Mouse (Mus musculus) kidney, embryonic 15.5 days (tissue): ENCODE results near the gene Ly75. TPM values are rescaled to one million over a fixed set of nuclear protein-coding genes. Genes with fewer than 3 reads are reported as not detected.

Source experiments
- ATAC-seq: fragments of 200-750 bp; cut with Nextera tagmentation; replicated peaks from 2 replicates; pipeline ENCODE4 v1.8.0; 2017; ENCODE audit warnings: moderate TSS enrichment; ENCODE audit not compliant: low FRiP score
- H3K27ac ChIP-seq: fragments of 300-500 bp; sonication (generic); 2 replicates; pipeline ENCODE4 v1.5.1; 2015; ENCODE audit warnings: mild to moderate bottlenecking, inconsistent platforms
- H3K27me3 ChIP-seq: fragments of 300-500 bp; sonication (generic); 2 replicates; pipeline ENCODE4 v1.6.1; 2015; ENCODE audit warnings: inconsistent platforms
- H3K36me3 ChIP-seq: fragments of 300-500 bp; sonication (generic); 2 replicates; pipeline ENCODE4 v1.6.1; 2015; ENCODE audit warnings: inconsistent platforms
- H3K4me1 ChIP-seq: fragments of 300-500 bp; sonication (generic); 2 replicates; pipeline ENCODE4 v1.6.1; 2015; ENCODE audit warnings: inconsistent platforms
- H3K4me2 ChIP-seq: fragments of 300-500 bp; sonication (generic); 2 replicates; pipeline ENCODE4 v1.6.1; 2015; ENCODE audit warnings: moderate library complexity, mild to moderate bottlenecking, inconsistent platforms
- H3K4me3 ChIP-seq: fragments of 300-500 bp; sonication (generic); replicated peaks from 2 replicates; pipeline ENCODE4 v1.5.1; 2015; ENCODE audit warnings: mild to moderate bottlenecking, inconsistent platforms
- H3K9ac ChIP-seq: fragments of 300-500 bp; sonication (generic); 2 replicates; pipeline ENCODE4 v1.6.1; 2015; ENCODE audit warnings: mild to moderate bottlenecking, inconsistent platforms
- H3K9me3 ChIP-seq: fragments of 300-500 bp; sonication (generic); replicated peaks from 2 replicates; pipeline ENCODE4 v1.6.1; 2016; ENCODE audit warnings: inconsistent platforms
- WGBS: fragments of 180-500 bp; shearing (Covaris S2); methylation state at CpG from one replicate; pipeline ENCODE4 v1.1.7; 2015; ENCODE audit warnings: mixed read lengths; 5-methylcytosine and 5-hydroxymethylcytosine counted together
- polyA plus RNA-seq: library from polyadenylated mRNA; unstranded; fragments of >200 nt; fragmentation: Nextera tagmentation; extraction: Ambion mirVana; gene quantifications from 2 replicates; pipeline ENCODE4 v1.2.1, GENCODE M21; 2015

Ly75 gene
- polyA plus RNA-seq, 1 experiment from 2014 or later = 3.5 TPM

DNA sequence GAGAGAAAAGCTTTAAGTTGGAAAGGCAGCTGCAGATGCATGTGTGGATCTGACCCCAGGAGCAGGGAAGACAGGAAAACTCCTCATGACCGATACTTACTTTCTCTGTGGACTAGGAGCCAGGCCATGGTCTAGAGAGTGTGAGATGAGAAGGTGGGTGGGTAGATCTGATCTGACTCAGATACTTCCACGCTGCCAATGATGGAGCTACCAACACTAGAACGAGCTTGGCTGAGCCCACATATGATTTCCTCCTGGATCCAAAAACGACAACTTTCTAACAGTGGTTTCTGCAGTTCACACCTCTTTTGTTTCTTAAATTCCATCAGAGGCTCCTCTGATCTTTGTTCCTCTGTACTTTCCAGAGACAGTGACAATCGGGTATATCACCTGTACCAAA lies 18.6 kb upstream of the Ly75 start:
- Histone ChIP-seq H3K36me3 (no peaks in the 10 kb centered on the region), H3K27me3 (no peaks in the 10 kb centered on the region), H3K27ac (no peak overlapping the region), H3K4me1 (no peaks in the 10 kb centered on the region), H3K9ac (no peak overlapping the region), H3K4me2 (no peak overlapping the region), H3K4me3 (no peak overlapping the region), H3K9me3 (peaks cover 5% of the 10 kb centered on the region; the same call in 1 of the 2 replicates)
- ATAC-seq = no peak
- 73% methylated on average over 5 of the region's 5 CpGs for WGBS

GRCm38 (mm10) chr2:60393786-60394185 lies 10.7 kb upstream of the Ly75 start:
- no peak overlapping the region for H3K4me3 ChIP-seq
- ATAC-seq = no peak
- no peaks in the 10 kb centered on the region for H3K36me3 ChIP-seq
- peaks cover under 1% of the 10 kb centered on the region; the same call in 1 of the 2 replicates for H3K9me3 ChIP-seq
- H3K4me1 ChIP-seq = no peaks in the 10 kb centered on the region
- no peak overlapping the region for H3K4me2 ChIP-seq
- no peak overlapping the region for H3K9ac ChIP-seq
- no peaks in the 10 kb centered on the region for H3K27me3 ChIP-seq
- no peak overlapping the region for H3K27ac ChIP-seq
- 62% methylated on average over 6 of the region's 6 CpGs for whole genome bisulfite sequencing

DNA sequence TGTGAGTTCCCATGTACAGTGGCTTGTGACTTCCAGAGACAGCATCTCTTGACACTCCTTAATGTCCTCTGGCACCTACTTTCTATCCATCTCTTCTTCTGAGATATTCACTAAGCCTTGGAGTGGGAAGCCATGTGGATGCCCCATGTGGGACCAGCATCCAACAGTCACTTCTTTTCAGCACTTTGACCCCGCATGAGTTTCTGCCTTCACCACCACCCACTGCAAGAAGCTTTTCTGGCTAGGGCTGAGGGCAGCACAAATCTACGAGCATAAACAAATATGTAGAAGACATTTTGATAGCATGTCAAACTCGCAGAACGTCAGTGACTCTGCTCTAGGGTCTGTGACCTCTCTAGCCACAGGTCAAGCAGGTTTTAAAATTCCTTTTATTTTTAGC lies 9.2 kb upstream of the Ly75 start:
- Histone ChIP-seq H3K9ac (no peak overlapping the region), H3K4me1 (no peaks in the 10 kb centered on the region)
- WGBS = 65% methylated on average over 4 of the region's 4 CpGs

GRCm38 (mm10) chr2:60387363-60387762 lies 4.3 kb upstream of the Ly75 start:
- Histone ChIP-seq H3K9me3 (no peaks in the 10 kb centered on the region), H3K4me2 (no peak overlapping the region), H3K9ac (no peak overlapping the region), H3K4me3 (no peak overlapping the region), H3K4me1 (peaks cover 12% of the 10 kb centered on the region), H3K27me3 (peaks cover 3% of the 10 kb centered on the region; the same call in 1 of the 2 replicates), H3K36me3 (no peaks in the 10 kb centered on the region), H3K27ac (no peak overlapping the region)
- ATAC-seq = no peak
- WGBS = 69% methylated on average over 3 of the region's 3 CpGs

More for the DNA sequence above, 9.2 kb upstream of the Ly75 start:
- Histone ChIP-seq H3K4me2 (no peak overlapping the region), H3K27ac (no peak overlapping the region), H3K9me3 (no peaks in the 10 kb centered on the region), H3K4me3 (no peak overlapping the region), H3K27me3 (no peaks in the 10 kb centered on the region), H3K36me3 (no peaks in the 10 kb centered on the region)
- ATAC-seq = no peak

DNA sequence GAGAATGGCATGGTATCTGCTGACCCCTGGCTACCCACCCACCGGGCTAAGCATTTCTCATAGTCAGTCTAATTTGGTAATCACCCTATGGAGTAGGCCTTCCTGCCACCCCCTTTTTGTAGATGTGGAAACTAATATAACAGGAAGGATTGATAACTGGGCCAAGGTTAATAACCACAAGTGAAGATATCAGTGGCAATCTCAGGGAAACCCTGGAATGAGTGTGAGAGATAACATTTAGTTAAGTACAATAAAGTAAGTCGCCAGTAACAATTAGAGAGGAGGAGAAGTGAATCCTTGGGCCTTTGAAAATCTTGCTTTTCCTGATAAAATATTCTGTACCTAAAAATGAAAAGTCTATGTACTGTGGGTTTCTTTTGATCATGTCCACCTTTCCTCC lies 3.7 kb upstream of the Ly75 start:
- Histone ChIP-seq H3K27me3 (peaks cover 6% of the 10 kb centered on the region; the same call in 1 of the 2 replicates), H3K4me3 (no peak overlapping the region), H3K9ac (no peak overlapping the region), H3K4me2 (no peak overlapping the region), H3K27ac (no peak overlapping the region), H3K9me3 (no peaks in the 10 kb centered on the region), H3K4me1 (peaks cover 14% of the 10 kb centered on the region), H3K36me3 (no peaks in the 10 kb centered on the region)
- WGBS = 81% methylated on average over 2 of the region's 2 CpGs
- no peak for ATAC-seq

DNA sequence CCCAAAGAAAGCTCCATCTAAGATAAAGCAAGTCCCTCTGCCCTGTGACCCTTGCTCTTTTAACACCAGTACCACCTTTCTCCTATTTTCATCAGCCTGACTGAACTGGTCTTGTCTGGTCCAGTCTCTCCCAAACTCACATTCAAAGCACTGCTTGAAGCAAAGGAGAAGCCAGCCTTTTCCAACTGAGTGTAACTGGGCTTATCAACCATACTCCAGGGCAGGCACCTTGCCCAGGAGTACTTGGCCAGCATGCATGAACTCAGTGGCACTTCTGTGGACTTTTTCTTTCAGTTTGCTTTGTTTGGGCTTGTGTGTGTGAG lies 1.6 kb upstream of the Ly75 start:
- no peak overlapping the region for H3K27ac ChIP-seq
- no peak overlapping the region for H3K4me2 ChIP-seq
- H3K9me3 ChIP-seq = no peaks in the 10 kb centered on the region
- no peaks in the 10 kb centered on the region for H3K36me3 ChIP-seq
- ATAC-seq = no peak
- H3K9ac ChIP-seq = no peak overlapping the region
- H3K4me3 ChIP-seq = no peak overlapping the region
- peaks cover 14% of the 10 kb centered on the region for H3K4me1 ChIP-seq
- H3K27me3 ChIP-seq = peaks cover 6% of the 10 kb centered on the region; the same call in 1 of the 2 replicates

GRCm38 (mm10) chr2:60384083-60384762 lies 1.1 kb upstream of the Ly75 start:
- H3K36me3 ChIP-seq = no peaks in the 10 kb centered on the region
- H3K4me1 ChIP-seq = peaks cover 14% of the 10 kb centered on the region
- no peak overlapping the region for H3K4me3 ChIP-seq
- ATAC-seq = no peak
- H3K27ac ChIP-seq = no peak overlapping the region
- H3K9me3 ChIP-seq = no peaks in the 10 kb centered on the region
- H3K27me3 ChIP-seq = peaks cover 6% of the 10 kb centered on the region; the same call in 1 of the 2 replicates
- 46% methylated on average over 7 of the region's 7 CpGs for WGBS
- no peak overlapping the region for H3K9ac ChIP-seq
- H3K4me2 ChIP-seq = no peak overlapping the region

GRCm38 (mm10) chr2:60382346-60382745 lies 757 bp downstream of the Ly75 start:
- peak overlapping the region; percentile 50; the same call in 1 of the 2 replicates for H3K9ac ChIP-seq
- peak overlapping the region; percentile 58 for H3K4me3 ChIP-seq
- H3K9me3 ChIP-seq = no peaks in the 10 kb centered on the region
- 74% methylated on average over 3 of the region's 3 CpGs for WGBS
- ATAC-seq = no peak
- peaks cover 6% of the 10 kb centered on the region; the same call in 1 of the 2 replicates for H3K27me3 ChIP-seq
- H3K36me3 ChIP-seq = no peaks in the 10 kb centered on the region
- H3K4me1 ChIP-seq = peaks cover 14% of the 10 kb centered on the region
- peak overlapping the region; percentile 88 for H3K4me2 ChIP-seq
- H3K27ac ChIP-seq = no peak overlapping the region

GRCm38 (mm10) chr2:60377260-60377659 lies 5.8 kb downstream of the Ly75 start:
- Histone ChIP-seq H3K36me3 (no peaks in the 10 kb centered on the region), H3K27me3 (peaks cover 3% of the 10 kb centered on the region; the same call in 1 of the 2 replicates), H3K27ac (no peak overlapping the region), H3K4me1 (peaks cover under 1% of the 10 kb centered on the region), H3K4me2 (no peak overlapping the region), H3K9me3 (no peaks in the 10 kb centered on the region), H3K4me3 (no peak overlapping the region), H3K9ac (no peak overlapping the region)
- 80% methylated on average over 5 of the region's 5 CpGs for WGBS
- ATAC-seq = no peak

GRCm38 (mm10) chr2:60375608-60376107 lies 7.4 kb downstream of the Ly75 start:
- Histone ChIP-seq H3K36me3 (no peaks in the 10 kb centered on the region), H3K9me3 (no peaks in the 10 kb centered on the region), H3K4me2 (no peak overlapping the region), H3K4me3 (no peak overlapping the region), H3K27me3 (no peaks in the 10 kb centered on the region), H3K9ac (no peak overlapping the region), H3K4me1 (no peaks in the 10 kb centered on the region), H3K27ac (no peak overlapping the region)
- 93% methylated on average over 15 of the region's 15 CpGs for WGBS
- ATAC-seq = no peak

- Histone ChIP-seq H3K4me2 (no peak overlapping the region), H3K9me3 (no peaks in the 10 kb centered on the region), H3K36me3 (no peaks in the 10 kb centered on the region), H3K27ac (no peak overlapping the region), H3K4me3 (no peak overlapping the region), H3K27me3 (no peaks in the 10 kb centered on the region), H3K9ac (no peak overlapping the region), H3K4me1 (no peaks in the 10 kb centered on the region)
- no peak for ATAC-seq
- 93% methylated on average over 8 of the region's 8 CpGs for WGBS
Observed at GRCm38 (mm10) chr2:60375126-60375525, 8.0 kb downstream of the Ly75 start.

- H3K4me3 ChIP-seq = no peak overlapping the region
Observed at GRCm38 (mm10) chr2:60370188-60370587, 12.9 kb downstream of the Ly75 start.

DNA sequence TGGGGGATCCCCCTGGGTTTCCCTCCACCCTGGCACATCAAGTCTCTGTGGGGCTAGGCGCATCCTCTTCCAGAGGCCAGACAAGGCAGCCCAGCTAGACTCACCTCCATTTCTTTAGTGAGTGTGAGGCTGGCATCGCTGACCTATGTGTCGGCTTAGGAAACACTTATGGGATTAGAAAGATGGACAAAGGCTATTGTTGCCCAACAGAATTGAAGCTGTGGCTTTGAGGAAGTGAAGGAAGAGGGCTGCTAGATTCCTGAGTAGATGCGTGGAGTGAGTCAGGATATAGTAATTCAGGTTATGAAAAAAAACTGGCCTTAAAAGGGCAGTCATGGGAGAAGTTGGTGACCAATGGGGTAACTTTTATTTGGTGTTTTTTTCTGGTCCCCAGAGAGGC lies 13.6 kb downstream of the Ly75 start:
- Histone ChIP-seq H3K36me3 (no peaks in the 10 kb centered on the region), H3K27ac (no peak overlapping the region), H3K9me3 (no peaks in the 10 kb centered on the region), H3K4me1 (no peaks in the 10 kb centered on the region), H3K9ac (no peak overlapping the region), H3K4me2 (no peak overlapping the region), H3K4me3 (no peak overlapping the region), H3K27me3 (no peaks in the 10 kb centered on the region)
- 83% methylated on average over 4 of the region's 4 CpGs for WGBS
- no peak for ATAC-seq

More at GRCm38 (mm10) chr2:60370188-60370587, 12.9 kb downstream of the Ly75 start:
- H3K9me3 ChIP-seq = no peaks in the 10 kb centered on the region
- H3K36me3 ChIP-seq = no peaks in the 10 kb centered on the region
- WGBS = 92% methylated on average over 5 of the region's 5 CpGs
- no peak overlapping the region for H3K27ac ChIP-seq
- H3K27me3 ChIP-seq = no peaks in the 10 kb centered on the region
- H3K4me2 ChIP-seq = no peak overlapping the region
- H3K4me1 ChIP-seq = no peaks in the 10 kb centered on the region
- ATAC-seq = no peak
- no peak overlapping the region for H3K9ac ChIP-seq
